Mouse (Mus musculus) kidney, postnatal 14 days (tissue): ENCODE data around the gene Rbms2.
"Not testable (repeated sequence)": the region's sequence is repeated elsewhere in the genome, so short reads cannot be mapped to it uniquely, and the experiment has no call there.

Source experiments
- DNase-seq: peaks from one replicate; pipeline ENCODE4 v3.0.0; 2022; ENCODE audit warnings: mixed read lengths

Rbms2 gene

DNA sequence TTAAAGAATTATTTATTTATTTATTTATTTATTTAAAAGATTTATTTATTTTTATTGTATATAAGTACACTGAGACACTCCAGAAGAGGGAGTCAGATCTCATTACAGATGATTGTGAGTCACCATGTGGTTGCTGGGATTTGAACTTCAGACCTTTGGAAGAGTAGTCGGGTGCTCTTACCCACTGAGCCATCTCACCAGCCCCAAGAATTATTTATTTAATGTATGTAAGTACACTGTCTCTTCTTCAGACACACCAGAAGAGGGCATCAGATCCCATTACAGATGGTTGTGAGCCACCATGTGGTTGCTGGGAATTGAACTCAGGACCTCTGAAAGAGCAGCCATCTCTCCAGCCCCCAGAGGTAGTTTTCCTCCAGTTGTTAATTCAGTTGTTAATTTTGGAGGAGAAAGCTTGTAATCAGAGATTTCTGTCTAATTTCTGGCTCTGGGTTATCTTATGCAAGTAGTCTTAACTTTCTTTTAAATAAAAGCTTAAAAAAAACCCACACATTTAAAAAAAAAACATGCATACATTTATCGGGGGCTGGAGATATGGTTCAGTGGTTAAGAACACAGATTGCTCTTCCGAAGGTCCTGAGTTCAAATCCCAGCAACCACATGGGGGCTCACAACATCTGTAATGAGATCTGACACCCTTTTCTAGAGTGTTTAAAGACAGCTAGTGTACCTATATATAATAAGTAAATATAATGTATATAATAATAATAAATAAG lies 12.1 kb upstream of the Rbms2 start:
- not testable (repeated sequence) for DNase-seq

DNA sequence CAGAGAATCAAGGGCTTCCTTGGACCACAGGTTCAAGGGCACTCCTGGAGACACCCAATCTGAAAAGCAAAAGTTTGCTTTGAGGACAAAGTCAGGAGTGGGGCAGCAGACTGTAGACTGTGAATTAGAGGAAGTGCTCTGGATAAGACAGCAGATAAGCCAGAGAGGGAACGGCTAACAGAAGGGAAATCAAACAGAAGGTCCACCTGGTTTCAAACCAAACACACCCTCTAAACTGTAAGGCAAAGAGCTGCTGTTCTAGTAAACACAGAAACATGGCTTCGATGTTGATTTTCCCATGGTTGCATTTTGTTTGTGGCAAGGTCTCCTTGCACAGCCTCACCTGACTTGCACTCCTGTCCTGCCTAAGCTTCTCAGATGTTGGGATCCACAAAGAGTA lies 11.4 kb upstream of the Rbms2 start:
- no peak for DNase-seq

DNA sequence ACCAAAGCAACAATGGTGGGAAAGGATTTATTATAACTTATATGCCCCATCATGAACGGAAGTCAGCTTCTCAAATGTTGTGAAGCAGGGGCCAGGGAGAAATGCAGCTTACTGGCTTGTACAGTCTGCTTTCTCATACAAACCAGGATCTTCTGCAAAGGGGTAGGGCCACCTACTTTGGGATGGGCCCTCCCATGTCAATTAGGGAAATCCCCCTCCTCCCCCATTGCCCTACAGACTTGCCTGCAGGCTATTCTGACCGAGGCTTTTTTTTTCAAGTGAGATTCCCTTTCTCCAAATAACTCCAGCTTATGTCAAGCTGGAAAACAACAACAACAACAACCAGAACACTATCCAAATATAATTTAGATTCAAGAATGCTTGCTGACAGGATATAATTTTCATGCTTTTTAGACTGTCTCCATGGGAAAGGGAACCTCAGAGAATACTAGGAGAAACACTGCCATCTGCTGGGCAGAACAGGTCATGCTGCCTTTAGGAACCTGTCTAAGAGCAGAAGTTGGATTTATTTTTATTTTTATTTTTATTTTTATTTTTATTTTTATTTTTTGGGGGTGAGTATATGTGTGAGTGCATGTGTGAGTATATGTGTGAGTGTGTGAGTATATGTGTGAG lies 8.3 kb upstream of the Rbms2 start:
- DNase-seq = peak; percentile 84

DNA sequence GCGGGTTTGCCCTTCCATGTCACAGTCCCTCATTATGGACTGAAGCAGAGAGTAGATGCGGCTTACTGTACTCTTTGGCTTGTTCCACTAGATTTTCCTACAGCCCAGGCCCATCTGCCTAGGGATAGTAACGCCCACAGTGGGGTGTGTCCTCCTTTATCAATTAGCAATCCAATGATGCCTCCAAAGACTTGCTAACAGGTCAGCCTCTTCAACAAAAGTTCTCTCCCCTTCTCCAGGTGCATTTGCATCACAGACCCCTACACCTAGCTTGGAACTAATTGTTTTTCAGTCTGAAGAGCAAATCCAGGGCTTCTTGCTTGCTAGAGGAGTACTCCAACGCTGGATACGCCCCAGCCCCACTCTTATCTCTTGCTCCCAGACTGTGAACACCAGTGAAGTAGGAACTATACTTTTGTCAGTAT lies 7.1 kb upstream of the Rbms2 start:
- DNase-seq = no peak

DNA sequence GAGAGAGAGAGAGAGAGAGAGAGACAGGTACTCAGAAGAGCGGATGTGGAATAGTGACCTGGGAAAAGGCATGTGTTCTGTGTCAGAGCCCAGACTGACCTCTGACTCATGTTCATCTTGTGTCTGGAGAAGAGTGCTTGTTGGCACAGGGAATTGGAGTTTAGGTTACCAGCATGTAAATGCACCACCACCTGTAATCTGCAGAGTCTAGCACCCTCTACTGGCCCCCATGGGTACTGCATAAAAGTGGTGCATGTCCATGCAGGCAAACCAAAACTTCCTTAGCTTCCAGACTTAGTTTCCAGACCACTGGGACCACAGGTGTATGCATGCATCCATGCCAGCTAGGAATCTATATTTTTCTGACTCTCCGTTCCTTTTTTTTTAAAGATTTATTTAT lies 5.9 kb upstream of the Rbms2 start:
- peak; percentile 87 for DNase-seq

DNA sequence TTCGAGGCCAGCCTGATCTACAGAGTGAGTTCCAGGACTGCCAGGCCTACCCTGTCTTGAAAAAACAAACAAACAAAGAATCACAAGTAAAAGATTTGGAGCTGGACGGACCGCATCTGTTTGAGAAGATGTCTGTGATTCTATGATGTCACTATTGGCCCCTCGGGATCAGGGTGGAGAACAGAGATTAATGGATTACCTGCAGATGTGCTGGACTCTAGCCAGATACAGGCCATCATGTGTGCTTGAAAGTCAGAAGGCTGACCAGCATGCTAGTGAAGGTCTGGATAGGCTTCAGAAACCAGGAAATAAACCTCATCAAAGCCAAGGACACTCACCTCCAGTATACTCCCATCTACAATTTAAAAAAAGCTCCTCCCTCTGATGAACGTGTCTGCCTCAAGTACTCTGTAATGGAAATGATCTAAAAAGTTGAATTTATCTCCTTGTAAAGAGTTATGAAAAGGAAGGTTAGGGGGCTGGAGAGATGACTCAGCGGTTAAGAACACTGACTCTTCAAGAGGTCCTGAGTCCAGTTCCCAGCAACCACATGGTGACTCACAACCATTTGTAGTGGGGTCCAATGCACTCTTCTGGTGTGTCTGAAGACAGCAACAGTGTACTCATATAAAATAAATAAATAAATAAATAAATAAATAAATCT lies 5.3 kb upstream of the Rbms2 start:
- DNase-seq = peak; percentile 24

DNA sequence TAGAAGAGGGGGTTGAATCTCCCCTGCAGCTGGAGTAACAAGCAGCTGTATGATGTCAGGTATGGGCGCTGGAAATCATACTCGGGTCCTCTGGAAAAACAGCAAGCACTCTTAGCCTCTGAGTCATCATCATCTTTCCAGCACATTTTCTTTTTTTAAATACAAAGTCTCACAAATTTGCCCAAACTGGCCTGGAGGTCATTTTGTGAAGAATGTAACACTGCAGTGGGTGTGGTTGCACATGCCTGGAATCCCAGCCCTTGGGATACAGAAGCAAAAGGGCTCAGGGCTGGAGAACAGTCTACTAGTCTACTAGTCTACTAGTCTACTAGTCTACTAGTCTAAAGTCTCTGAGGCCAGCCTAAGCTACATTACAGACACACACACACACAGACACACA lies 4.2 kb upstream of the Rbms2 start:
- no peak for DNase-seq

DNA sequence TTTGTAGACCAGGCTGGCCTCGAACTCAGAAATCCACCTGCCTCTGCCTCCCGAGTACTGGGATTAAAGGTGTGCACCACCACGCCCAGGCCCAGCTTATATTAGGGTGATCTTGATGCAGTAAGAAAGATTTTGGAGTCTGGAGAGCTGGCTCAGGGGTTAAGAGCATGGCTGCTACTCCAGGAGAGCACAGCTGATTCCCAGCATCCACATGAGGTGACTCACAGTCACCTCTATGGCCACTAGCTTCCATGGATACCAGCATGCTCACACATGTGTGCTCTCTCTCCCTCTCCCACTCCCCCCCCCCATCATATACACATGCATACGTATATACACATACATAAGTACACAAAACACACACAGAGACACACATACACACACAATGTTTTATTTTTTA lies 2.8 kb downstream of the Rbms2 start:
- no peak for DNase-seq

DNA sequence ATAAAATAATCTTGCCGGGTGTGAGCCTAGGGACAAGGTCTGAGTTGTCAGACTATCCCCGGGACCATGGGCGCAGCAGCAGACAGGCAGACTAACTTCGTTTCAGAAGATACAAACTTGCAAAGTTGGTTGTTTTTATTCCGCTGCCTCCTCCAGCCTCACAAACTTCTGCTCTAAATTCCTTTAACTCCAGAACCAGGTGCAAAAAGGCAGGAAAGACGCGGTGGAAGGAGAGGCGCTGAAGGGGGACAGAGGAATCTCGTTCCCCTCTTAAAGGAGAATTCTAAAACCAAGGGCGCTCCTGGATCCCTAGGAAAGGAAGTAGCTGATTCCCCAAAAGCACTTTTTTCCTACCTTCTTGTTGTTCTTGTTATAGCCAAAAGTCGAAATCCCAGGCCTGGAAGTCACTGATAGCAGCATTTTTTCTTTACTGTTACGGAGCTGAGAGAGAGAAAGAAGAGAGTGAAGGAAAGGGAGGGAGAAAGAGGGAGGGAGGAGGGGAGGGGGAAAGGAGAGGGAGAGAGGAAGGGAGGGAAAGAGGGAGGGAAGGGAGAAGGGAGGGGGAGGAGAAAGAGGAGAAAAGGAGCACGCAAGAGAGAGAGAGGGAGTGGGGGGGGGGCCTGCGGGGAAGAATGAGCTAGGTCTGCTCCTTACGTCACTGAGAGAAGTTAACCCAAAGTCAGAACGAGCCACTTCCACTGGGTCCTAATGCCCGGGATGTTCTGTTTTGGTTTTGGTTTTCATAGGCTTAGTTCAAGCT lies 3.9 kb downstream of the Rbms2 start:
- peak; percentile 82 for DNase-seq

DNA sequence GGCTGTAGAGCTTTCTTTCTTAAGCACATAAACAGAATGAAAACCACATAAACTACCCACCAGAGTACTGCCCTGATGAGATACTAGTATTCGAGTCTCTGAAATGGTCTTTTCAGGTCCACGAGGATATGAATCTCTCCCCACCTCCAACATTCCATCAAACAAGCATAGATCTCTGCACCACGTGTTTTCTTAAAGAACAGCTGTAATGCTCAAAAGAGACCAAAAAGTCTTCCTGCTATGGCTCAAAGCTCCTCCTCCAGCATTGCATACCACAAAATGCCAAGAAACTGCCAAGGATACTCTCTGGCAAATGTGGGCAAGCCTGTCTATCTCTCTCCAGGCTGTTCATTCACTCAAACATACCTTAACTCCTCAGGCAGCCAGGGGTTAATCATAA lies 4.8 kb downstream of the Rbms2 start:
- DNase-seq = no peak

DNA sequence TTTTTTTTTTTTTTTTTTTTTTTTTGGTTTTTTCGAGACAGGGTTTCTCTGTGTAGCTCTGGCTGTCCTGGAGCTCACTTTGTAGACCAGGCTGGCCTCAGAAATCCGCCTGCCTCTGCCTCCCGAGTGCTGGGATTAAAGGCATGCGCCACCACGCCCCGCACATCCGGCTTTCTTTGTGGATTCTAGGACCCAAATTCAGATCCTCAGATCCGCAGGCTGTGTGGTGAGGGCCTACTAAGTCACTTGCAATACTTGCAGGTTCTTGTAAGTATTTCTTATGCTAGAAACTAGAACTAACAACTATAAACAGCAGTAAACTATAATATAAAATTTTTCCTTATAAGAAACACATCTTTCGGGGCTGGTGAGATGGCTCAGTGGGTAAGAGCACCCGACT lies 8.7 kb downstream of the Rbms2 start:
- DNase-seq = not testable (repeated sequence)

DNA sequence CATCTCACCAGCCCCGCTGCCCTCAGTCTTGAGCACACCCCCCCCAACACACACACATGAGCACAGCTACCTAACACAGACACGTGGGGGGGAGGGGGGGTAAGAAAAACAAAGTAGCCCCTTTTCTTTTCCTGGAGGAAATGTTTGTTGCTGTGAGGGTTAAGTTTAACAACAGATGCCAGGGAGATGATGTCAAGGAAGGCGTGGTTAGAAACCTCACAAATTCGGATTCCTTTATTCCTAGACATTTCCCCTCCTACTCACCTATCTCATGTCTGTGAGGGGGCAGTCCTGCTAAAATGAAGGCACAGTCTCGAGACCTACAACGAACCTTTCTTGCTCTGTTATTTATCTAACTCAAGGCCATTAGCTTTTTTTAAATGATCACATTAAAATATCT lies 13.0 kb downstream of the Rbms2 start:
- DNase-seq = no peak

DNA sequence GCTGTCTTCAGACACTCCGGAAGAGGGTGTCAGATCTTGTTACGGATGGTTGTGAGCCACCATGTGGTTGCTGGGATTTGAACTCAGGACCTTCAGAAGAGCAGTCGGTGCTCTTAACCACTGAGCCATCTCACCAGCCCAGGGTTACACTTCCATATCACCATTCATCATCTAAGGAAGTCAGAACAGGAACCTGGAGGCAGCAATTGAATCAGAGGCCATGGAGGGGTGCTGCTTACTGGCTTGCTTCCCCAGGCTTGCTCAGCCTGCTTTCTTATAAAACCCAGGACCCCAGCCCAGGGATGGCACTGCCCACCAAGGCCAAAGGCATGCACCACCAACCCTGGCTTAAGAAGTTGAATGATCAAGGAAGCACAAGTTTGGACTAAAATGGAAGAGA lies 14.4 kb downstream of the Rbms2 start:
- DNase-seq = not testable (repeated sequence)

DNA sequence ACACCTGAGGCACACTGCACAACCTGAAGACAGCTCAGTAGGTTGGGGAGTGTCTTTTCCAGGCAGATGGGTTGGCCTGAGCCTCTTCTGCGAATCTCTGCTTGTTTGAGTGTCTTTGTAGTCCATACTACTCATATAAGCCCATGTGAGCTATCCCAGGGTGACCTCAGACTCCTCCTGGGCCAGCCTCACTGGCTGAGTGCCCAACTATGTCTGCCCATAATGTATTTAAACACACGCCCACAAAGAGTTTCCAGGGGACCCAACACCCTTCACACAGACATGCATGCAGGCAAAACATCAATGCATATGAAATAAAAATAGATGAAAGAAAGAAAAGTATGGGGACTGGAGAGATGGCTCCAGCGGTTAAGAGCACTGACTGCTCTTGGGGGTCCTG lies 26.1 kb downstream of the Rbms2 start:
- DNase-seq = no peak

DNA sequence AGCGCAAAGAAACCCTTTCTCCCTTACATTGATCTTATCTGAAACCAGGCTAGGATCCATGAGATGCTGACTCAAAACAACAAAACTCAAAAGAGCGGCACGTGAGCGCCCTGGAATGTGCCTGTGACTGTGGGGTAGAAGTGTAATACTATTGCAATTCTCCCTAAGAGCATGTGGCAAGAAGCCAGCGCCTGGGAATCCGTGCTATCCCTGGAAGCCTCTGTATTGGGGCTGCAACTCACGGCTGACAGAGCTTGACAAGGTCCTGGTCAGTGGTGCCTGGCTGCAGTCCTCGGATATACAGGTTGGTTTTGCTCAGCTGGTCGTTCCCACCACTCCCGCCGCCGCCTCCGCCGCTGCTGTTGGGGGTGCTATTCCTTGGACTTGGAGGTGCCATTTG lies 29.2 kb downstream of the Rbms2 start:
- peak; percentile 84 for DNase-seq

DNA sequence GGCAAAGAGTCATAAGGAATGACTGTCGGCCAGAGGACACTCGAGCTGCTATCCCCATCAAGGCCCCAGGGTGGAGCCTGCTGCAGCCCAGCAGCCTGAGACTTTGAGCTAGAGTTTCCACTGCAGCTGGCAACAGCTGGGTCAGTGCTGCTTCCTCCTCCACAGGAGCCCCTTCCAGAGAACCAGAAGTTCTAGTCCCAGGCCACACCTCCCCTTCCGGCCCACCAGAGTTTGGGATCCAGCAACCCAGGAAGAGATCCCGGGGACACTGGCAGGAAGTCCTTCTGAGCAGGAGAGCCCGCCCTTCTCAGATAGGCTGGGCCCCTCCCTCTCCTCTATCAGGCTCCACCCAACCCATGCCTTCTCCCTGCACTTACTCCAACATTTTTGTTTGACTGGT lies 30.5 kb downstream of the Rbms2 start:
- DNase-seq = peak; percentile 92

DNA sequence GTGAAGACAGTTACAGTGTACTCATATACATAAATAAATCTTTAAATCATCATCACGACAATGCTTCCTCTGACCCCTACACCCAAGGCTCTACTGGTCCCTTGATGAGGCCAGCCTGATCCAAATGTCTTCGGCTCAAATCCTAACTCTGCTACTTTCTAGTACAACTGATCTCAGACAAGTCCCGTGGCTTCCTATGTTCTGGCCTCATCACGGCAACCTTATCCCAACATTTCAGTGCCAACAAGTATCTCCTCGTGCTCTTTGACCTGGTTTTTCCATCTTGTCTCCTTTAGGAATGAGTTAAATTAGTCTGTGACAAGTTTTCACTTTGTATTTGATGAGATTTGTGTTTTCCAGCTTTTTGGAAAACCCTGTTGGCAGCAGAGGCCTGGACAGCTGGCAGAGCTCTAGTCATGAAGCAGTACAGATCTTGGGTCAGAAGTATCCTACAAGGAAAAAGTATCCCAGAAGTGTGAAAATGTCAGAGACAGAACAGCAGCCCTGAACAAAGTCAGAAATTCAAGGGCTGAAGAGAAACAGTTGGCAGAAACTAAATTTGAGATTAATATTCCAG lies 31.2 kb downstream of the Rbms2 start:
- no peak for DNase-seq

DNA sequence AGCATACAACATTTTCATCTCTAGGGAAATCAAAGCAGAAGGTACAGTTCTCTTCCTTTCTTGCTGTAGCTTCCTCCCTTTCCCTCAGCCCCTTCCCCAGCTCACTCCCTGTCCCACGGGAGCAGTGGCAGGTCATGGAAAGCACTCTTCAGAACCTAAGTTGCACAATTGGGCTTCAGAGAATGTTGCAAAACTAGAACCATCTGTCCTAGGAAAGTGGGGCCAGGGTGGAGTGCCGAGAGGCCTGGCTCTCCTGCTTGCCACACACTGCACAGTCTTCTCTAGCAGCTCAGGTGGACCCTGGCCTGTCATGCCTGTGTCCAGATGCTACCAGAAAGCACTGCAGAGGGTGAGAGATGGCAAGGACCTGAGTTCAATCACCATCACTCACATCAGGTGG lies 35.1 kb downstream of the Rbms2 start:
- DNase-seq = no peak

DNA sequence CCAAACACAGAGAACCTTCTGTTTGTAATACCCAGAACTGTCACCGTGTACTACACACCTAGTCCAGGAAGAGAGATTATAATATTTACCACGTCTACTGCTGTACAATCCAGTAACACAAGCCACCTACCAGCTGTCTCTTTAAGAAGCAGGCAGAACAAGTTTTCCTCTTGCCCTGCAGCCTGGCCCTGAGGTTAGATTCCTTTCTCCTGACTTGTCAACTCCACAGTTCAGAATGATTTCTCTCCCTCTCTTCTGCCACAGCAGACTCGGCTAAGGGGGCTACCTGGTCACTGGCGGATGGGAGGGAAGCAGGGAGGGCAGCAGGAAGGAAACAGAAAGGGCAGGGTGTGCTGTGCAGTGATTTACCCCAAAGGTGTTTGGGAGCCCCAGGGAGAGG lies 36.4 kb downstream of the Rbms2 start:
- no peak for DNase-seq

DNA sequence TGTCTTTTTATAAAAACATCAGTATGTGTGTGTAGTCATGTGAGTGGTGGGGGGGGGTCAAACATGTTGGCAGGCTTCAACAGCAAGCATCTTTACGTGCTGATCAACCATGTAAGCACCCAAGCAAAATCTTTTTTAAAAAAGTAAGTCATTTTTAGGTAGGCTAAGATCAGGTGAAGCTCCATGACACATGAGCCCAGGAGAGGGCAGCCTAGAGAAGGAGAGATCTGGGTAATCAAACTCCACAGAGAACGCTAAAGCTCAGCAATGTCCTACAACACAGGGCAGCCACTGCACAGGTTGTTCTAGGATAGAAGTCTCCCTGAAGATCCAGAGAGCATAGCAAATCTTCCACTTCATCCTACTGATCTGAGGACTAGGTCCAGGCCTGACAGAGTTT lies 37.9 kb downstream of the Rbms2 start:
- DNase-seq = peak; percentile 39

DNA sequence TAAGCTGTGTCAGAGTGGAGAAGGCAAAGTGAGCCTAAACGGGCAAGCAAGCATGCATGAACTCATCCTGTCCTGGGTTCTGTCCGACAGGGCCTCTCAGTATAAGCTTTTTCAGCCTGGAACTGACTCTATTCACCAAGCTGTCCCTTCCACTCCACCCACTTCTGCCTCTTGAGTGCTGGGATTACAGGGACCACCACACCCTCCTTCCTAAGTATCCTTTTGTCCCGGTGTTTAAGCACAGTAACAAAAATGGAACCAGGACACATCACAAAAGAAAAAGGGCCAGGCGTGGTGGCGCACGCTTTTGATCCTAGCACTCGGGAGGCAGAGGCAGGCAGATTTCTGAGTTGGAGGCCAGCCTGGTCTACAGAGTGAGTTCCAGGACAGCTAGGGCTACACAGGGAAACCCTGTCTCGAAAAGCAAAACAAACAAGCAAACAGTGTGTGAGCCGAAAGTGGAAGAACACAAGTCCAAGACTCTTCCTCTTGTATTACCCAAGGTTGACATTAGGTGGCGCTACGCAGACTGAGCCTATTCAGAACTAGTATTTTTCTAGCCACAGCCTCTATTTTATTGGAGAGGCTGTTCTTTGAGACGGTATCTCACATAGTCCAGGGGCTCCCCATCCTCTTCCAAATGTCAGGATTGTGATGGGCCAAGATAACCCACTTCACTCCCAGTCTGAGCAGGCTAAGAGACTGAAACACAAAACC lies 39.7 kb downstream of the Rbms2 start:
- peak; percentile 56 for DNase-seq

DNA sequence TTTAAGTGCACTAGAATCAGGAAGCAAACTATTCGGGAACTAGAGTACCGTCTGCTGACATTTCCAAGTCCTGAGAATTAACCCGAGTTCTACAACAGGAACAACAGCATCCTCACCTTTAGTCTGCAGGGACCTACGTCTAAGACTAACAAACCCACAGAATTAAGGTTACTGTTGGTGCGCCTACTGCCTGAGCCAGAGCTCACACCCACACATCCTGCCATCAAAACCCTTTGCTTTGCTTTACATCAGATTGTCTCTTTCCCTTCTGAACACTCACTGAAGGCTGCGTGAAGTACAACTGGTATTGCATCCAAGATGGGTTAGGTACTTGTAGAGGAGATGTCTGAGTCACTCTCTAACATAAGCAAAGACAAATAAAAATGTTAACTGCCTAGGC lies 44.7 kb downstream of the Rbms2 start:
- DNase-seq = no peak
